Mouse (Mus musculus) cortical plate, adult 2 months (tissue): ENCODE results near the gene Rnf183.

Experiments used
- CTCF ChIP-seq: fragments of 200-500 bp; IDR thresholded peaks from 2 replicates; pipeline ENCODE4 v1.5.1; 2011; ENCODE audit warnings: mild to moderate bottlenecking, control low read depth, low read length; ENCODE audit not compliant: insufficient read depth; ENCODE audit errors: extremely low read depth
- POLR2A ChIP-seq: fragments of 200-500 bp; IDR thresholded peaks from 2 replicates; pipeline ENCODE4 v1.6.1; 2011; ENCODE audit warnings: mild to moderate bottlenecking, low read length, control low read depth; ENCODE audit not compliant: insufficient read depth; ENCODE audit errors: extremely low read depth

GRCm38 (mm10) chr4:62406133-62406532 is 28.9 kb downstream of the Rnf183 start:
- TF ChIP-seq POLR2A (no peak), CTCF (no peak)
